Mouse (Mus musculus) erythroblast, embryonic 14.5 days (primary cell): ENCODE measurements around the gene Ugt8a. TPM values are rescaled to one million over a fixed set of nuclear protein-coding genes. Genes with fewer than 3 reads are reported as not detected.

Experiments used
- H3K27me3 ChIP-seq: 2 replicates; pipeline ENCODE4 v1.6.1; 2012; ENCODE audit warnings: inconsistent platforms; ENCODE audit not compliant: control insufficient read depth
- H3K36me3 ChIP-seq: 2 replicates; pipeline ENCODE4 v1.6.1; 2012; ENCODE audit warnings: mild to moderate bottlenecking, inconsistent platforms; ENCODE audit not compliant: control insufficient read depth
- H3K4me1 ChIP-seq: 2 replicates; pipeline ENCODE4 v1.6.1; 2012; ENCODE audit warnings: inconsistent platforms; ENCODE audit not compliant: control insufficient read depth
- H3K4me3 ChIP-seq: replicated peaks from 2 replicates; pipeline ENCODE3; 2012; ENCODE audit warnings: moderate library complexity, mild to moderate bottlenecking, inconsistent platforms
- H3K9me3 ChIP-seq: 2 replicates; pipeline ENCODE4 v1.6.1; 2012; ENCODE audit warnings: low read length, inconsistent platforms, mixed read lengths; ENCODE audit not compliant: control insufficient read depth
- GATA1 ChIP-seq: IDR thresholded peaks from 2 replicates; pipeline ENCODE4 v1.6.1; 2012; ENCODE audit warnings: low read length, inconsistent platforms, mixed read lengths
- TAL1 ChIP-seq: IDR thresholded peaks from 3 replicates; pipeline ENCODE4 v1.6.1; 2012; ENCODE audit warnings: low read length, inconsistent platforms, mixed read lengths
- polyA plus RNA-seq: library from polyadenylated mRNA; stranded (reverse); fragments of >175 nt; gene quantifications from 2 replicates; pipeline ENCODE4 v1.2.3, GENCODE M21; 2012

The Ugt8a gene
- not detected in 2 replicates for polyA plus RNA-seq

DNA sequence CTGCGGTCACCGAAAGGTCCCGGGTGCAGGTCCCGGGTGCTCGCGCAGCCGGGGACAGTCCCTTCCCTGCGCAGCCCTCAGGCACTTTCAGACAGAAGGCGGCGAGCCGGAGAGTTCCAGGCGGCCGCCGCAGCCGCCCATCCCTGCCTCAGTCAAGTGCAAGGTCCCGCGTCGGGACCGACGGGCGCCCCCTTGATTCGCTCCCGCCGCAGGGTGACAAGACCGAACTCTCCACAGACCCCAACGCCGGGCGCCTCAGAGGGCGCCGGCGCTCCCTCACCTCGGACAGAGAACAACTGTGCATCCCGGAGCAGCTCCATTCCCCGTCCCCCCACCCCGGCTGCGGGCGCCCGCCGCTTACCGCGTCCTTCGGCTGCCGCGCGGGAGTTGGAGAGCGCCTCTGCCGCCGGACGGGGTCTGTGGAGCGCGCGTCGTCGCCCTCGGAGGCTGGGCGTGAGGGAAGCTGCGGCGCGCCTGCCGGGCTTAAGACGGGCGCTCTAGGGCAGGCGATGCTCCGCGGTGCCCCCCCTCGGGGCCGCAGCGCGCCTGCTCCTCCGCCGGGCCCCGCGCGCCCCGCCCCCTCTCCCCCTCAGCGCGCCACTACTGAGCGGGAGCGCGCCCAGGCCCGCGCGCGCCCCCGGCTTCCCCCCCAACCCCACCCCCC lies at the start of gene Ugt8a:
TSS of gene Ugt8a (minus strand) at position 528 of the 664 bp plus-strand sequence.
- Histone ChIP-seq H3K4me1 (no peaks in the 10 kb centered on the region), H3K4me3 (peak within 1 kb of the TSS; percentile 28), H3K36me3 (no peaks in the 10 kb centered on the region), H3K27me3 (peaks cover 31% of the 10 kb centered on the region), H3K9me3 (no peaks in the 10 kb centered on the region)
- no peak for TF ChIP-seq TAL1
- TF ChIP-seq GATA1: no peak

DNA sequence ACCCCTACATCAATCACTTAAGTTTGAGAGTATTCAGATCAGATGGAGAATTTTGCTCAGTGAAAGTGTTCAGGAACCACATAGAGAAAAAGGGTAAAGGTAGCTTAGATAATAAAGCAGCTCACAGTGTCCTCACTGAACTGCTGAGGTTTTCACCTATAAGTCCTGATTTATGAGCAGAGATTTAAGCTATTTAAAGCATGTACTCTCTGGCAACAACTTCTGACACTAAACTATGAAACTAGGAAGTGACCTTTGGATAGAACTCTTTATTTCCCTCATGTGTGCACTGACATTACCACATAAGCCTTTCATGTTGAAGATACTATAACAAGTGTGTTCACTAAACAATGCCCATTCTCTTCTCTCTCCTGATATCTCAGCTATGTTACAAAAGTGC lies 48.2 kb upstream of the Ugt8a start:
- Histone ChIP-seq H3K27me3 (no peaks in the 10 kb centered on the region), H3K4me1 (no peaks in the 10 kb centered on the region), H3K4me3 (no peak overlapping the region), H3K9me3 (no peaks in the 10 kb centered on the region), H3K36me3 (no peaks in the 10 kb centered on the region)
- TF ChIP-seq GATA1: no peak
- TF ChIP-seq TAL1: no peak

DNA sequence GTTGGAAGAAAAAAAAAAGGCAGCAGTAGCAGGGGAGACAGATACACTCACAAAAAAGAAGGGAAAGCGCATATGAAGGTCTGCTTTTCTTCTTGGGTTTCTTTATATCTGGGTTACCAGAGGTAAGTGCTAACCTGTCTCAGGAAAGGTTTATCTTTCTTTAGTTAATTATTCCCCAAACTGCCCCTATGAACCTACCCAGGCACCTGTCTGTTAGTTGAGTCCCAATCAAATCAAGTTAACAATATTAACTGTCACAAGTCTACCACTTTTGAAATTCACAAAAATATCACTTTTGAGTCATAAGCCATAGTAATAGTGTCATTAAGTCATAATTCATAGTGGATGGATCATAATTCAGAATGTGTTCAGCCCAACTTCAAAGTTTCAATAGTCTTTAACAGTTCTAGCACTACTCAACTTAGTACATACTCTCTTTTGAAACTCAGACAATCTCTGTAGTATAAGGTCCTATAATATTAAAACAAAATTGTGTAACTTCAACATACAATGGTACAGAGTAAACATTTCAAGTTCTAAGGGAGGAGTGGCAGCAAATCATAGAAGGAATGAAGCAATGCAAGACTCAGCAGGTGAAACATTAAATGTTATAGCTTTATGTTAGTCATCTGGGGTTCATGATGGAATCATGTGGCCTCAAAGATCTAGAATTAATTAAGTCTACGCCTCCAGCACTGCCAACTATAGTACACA lies 45.4 kb upstream of the Ugt8a start:
- Histone ChIP-seq H3K4me1 (no peaks in the 10 kb centered on the region), H3K9me3 (no peaks in the 10 kb centered on the region), H3K4me3 (no peak overlapping the region), H3K27me3 (no peaks in the 10 kb centered on the region), H3K36me3 (no peaks in the 10 kb centered on the region)
- TF ChIP-seq GATA1 (no peak), TAL1 (no peak)

DNA sequence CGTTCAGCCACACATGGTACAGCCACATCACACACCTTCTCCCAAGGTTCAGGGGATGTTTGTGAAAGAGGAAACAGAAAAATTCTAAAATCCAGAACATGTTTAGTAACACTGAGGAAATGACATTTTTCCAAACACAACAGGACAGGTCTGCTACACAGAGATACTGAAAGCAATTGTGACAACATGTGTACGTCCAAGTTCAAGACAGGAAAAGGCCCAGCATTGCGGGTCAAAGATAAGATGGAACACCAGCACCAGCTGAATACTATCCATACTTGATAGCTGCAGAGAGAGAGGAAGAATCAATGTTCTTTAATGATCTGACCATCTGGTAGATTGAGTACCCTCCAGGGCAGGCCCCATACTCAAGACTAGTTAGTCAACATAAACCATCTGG lies 41.1 kb upstream of the Ugt8a start:
- Histone ChIP-seq H3K4me3 (no peak overlapping the region), H3K9me3 (no peaks in the 10 kb centered on the region), H3K4me1 (no peaks in the 10 kb centered on the region), H3K36me3 (no peaks in the 10 kb centered on the region), H3K27me3 (no peaks in the 10 kb centered on the region)
- no peak for TF ChIP-seq TAL1
- TF ChIP-seq GATA1: no peak

DNA sequence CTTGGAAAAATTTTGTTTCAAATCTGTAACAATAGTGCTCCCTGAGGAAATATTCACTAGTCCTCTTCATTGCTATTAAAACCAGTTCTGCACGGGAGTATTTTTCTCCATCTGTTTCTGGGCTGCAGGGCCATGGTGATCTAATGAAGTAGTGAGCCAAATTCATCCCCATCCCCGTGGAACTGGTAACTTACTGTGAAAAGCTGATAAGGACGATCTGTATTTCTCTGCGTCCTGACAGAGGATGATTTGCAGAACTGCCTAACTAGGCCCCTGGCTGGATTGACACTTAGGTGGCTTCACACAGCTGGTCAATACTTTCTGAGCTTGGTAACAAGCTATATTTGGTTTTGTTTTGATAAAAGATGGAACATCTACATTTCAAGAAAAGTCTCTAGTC lies 37.5 kb upstream of the Ugt8a start:
- TF ChIP-seq GATA1 (no peak), TAL1 (no peak)
- no peaks in the 10 kb centered on the region for H3K27me3 ChIP-seq
- H3K4me1 ChIP-seq: no peaks in the 10 kb centered on the region

DNA sequence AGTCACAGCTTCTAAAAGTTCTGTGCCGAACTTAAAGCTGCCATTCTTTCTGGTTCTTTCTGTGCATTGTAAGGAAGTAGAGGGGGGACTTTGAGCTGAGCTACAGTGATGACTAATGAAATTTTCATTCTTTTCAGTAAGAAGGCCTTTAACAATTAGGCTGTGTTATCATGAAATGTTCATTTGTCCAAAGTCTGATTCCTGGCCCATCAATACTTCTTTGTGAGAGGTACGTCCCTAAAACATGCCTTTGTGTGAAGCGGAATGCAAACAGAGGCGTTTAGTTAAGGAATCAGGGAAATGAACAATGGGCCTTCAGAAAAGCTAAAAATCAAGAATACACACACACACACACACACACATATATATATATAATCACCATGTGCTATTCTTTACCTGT lies 31.0 kb upstream of the Ugt8a start:
- no peak for TF ChIP-seq TAL1
- no peak for TF ChIP-seq GATA1
- Histone ChIP-seq H3K27me3 (no peaks in the 10 kb centered on the region), H3K36me3 (no peaks in the 10 kb centered on the region), H3K9me3 (no peaks in the 10 kb centered on the region), H3K4me3 (no peak overlapping the region), H3K4me1 (no peaks in the 10 kb centered on the region)

More for the DNA sequence above, 37.5 kb upstream of the Ugt8a start:
- Histone ChIP-seq H3K4me3 (no peak overlapping the region), H3K36me3 (no peaks in the 10 kb centered on the region), H3K9me3 (no peaks in the 10 kb centered on the region)

DNA sequence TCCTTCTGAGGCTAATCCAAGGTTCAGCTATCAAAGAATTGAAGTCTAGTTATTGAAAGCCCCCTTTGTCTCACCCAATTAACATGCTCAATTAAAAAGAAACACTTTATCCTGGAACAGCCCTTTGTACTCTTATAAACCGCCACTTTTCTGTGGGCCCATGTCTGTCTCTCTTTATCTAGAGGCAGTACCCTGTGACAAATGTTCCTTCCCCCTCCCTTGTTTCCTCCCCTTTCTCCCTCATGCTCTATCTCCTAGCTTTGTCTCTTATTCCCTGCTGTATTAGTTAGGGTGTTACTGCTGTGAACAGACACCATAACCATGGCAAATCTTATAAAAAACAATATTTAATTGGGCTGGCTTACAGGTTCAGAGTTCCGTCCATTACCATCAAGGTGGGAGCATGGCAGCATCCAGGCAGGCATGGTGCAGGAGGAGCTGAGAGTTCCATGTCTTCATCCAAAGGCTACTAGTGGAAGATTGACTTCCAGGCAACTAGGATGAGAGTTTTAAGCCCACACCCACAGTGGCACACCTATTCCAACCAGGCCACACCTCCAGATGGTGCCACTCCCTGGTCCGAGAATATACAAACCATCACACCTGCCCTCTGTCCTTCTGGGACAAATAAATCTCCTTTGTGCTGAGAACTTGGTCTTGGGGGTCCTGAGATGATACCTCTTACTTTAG lies 17.9 kb upstream of the Ugt8a start:
- Histone ChIP-seq H3K27me3 (no peaks in the 10 kb centered on the region), H3K4me1 (no peaks in the 10 kb centered on the region), H3K4me3 (no peak overlapping the region), H3K9me3 (no peaks in the 10 kb centered on the region), H3K36me3 (no peaks in the 10 kb centered on the region)
- no peak for TF ChIP-seq TAL1
- TF ChIP-seq GATA1: no peak

DNA sequence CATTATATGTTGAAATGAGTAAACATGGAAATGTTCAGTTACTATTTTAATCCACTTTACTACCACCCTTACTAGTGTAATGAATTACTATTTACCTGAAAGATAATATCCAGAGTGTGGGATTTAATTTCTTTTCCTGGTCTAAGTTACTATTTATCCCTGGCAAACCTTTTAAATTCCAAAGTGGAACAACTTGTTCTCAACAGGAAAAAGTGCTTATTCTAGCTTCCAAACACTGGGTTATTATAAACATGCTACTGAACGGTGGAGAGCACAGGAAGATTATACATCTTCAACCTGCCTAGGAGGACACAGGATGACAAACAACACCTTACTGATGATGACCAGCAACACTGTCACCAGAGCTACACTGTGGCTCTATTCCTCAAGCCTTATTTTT lies 16.5 kb upstream of the Ugt8a start:
- H3K9me3 ChIP-seq: no peaks in the 10 kb centered on the region
- TF ChIP-seq GATA1 (no peak), TAL1 (no peak)
- H3K36me3 ChIP-seq: no peaks in the 10 kb centered on the region
- no peaks in the 10 kb centered on the region for H3K27me3 ChIP-seq
- no peaks in the 10 kb centered on the region for H3K4me1 ChIP-seq
- H3K4me3 ChIP-seq: no peak overlapping the region

DNA sequence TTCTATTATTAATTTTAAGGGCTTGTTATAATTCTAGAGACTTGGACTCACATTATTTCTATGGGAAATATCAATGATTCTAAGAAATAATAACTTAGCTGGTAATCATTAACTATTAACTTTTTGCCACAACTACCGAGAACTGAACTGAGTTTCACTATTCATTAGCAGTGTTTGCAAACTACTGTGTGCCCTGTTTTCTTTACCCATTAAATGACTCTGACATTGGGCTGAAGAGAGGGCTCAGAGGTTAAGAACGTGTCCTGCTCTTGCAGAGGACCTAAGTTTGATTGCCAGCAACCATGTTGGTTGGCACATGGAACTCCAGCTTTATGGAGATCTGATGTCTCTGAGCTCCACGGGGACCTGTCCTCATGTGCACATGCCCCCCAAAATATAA lies 2.4 kb upstream of the Ugt8a start:
- no peaks in the 10 kb centered on the region for H3K36me3 ChIP-seq
- TF ChIP-seq GATA1: no peak
- TF ChIP-seq TAL1: no peak
- peaks cover 31% of the 10 kb centered on the region for H3K27me3 ChIP-seq
- no peak overlapping the region for H3K4me3 ChIP-seq
- no peaks in the 10 kb centered on the region for H3K4me1 ChIP-seq
- no peaks in the 10 kb centered on the region for H3K9me3 ChIP-seq
